Mouse (Mus musculus) lung, adult 2 months (tissue): ENCODE measurements at regions not wholly inside any gene's neighbourhood (a gene's known extent, or its start where the extent isn't known, plus 50 kb on each side); places are given as distances from the start of the nearest gene placed in this dataset.

Experiments used
- DNase-seq: peaks from one replicate; pipeline ENCODE4 v3.0.0; 2022
- H3K4me1 ChIP-seq: fragments of 200-500 bp; 2 replicates; pipeline ENCODE4 v1.6.1; 2011; ENCODE audit warnings: low read length; ENCODE audit not compliant: control insufficient read depth, insufficient read depth
- H3K4me3 ChIP-seq: fragments of 200-500 bp; replicated peaks from 2 replicates; pipeline ENCODE3; 2011; ENCODE audit warnings: low read depth, mild to moderate bottlenecking, control low read depth, low read length; ENCODE audit errors: extremely low read depth
- CTCF ChIP-seq: fragments of 200-500 bp; IDR thresholded peaks from 2 replicates; pipeline ENCODE4 v1.5.1; 2011; ENCODE audit warnings: mild to moderate bottlenecking, low read length, control low read depth; ENCODE audit not compliant: insufficient read depth
- POLR2A ChIP-seq: fragments of 200-500 bp; IDR thresholded peaks from 2 replicates; pipeline ENCODE4 v1.6.1; 2011; ENCODE audit warnings: low read depth, mild to moderate bottlenecking, control low read depth, low read length, borderline replicate concordance; ENCODE audit errors: extremely low read depth
- WGBS: fragments of 180-500 bp; shearing (Covaris S2); methylation state at CpG from one replicate; pipeline ENCODE4 v1.1.7; 2018; 5-methylcytosine and 5-hydroxymethylcytosine counted together

GRCm38 (mm10) chr3:157714023-157714422 is 147.3 kb downstream of the Ptger3 start:
- 60% methylated on average over 3 of the region's 3 CpGs for WGBS
- no peak for DNase-seq
- TF ChIP-seq CTCF (no peak), POLR2A (no peak)
- no peaks in the 10 kb centered on the region for H3K4me1 ChIP-seq
- no peak overlapping the region for H3K4me3 ChIP-seq

- no peak for DNase-seq
- 68% methylated on average over 1 of the region's 1 CpGs for WGBS
- Histone ChIP-seq H3K4me3 (no peak overlapping the region), H3K4me1 (no peaks in the 10 kb centered on the region)
- TF ChIP-seq CTCF: no peak
- no peak for TF ChIP-seq POLR2A
Observed at GRCm38 (mm10) chr3:157710790-157711381, 144.2 kb downstream of the Ptger3 start.

- Histone ChIP-seq H3K4me3 (no peak overlapping the region), H3K4me1 (no peaks in the 10 kb centered on the region)
- DNase-seq: no peak
- TF ChIP-seq POLR2A (no peak), CTCF (no peak)
Observed at GRCm38 (mm10) chr3:157699961-157700360, 133.3 kb downstream of the Ptger3 start.

GRCm38 (mm10) chr3:157698529-157698928 is 131.8 kb downstream of the Ptger3 start:
- 73% methylated on average over 5 of the region's 5 CpGs for WGBS
- Histone ChIP-seq H3K4me3 (no peak overlapping the region), H3K4me1 (no peaks in the 10 kb centered on the region)
- TF ChIP-seq CTCF: no peak
- no peak for TF ChIP-seq POLR2A
- no peak for DNase-seq

GRCm38 (mm10) chr3:157695128-157696075 is 128.7 kb downstream of the Ptger3 start:
- WGBS: 65% methylated on average over 19 of the region's 19 CpGs
- no peak for DNase-seq
- TF ChIP-seq CTCF: no peak
- TF ChIP-seq POLR2A: no peak
- H3K4me1 ChIP-seq: no peaks in the 10 kb centered on the region
- no peak overlapping the region for H3K4me3 ChIP-seq
